Mouse (Mus musculus) forebrain, embryonic 13.5 days (tissue): ENCODE results near the gene Hepacam. TPM values are rescaled to one million over a fixed set of nuclear protein-coding genes. Genes with fewer than 3 reads are reported as not detected.
A peak's percentile ranks its signal among the peaks of the same experiment; 100 is the strongest.

Experiments
- ATAC-seq: fragments of 200-750 bp; cut with Nextera tagmentation; 2 replicates; pipeline ENCODE4 v1.8.0; 2017
- H3K27ac ChIP-seq: fragments of 300-500 bp; sonication (generic); 2 replicates; pipeline ENCODE4 v1.5.1; 2015; ENCODE audit warnings: inconsistent platforms, mild to moderate bottlenecking, moderate library complexity
- H3K27me3 ChIP-seq: fragments of 300-500 bp; sonication (generic); 2 replicates; pipeline ENCODE4 v1.6.1; 2015; ENCODE audit warnings: mild to moderate bottlenecking, inconsistent platforms
- H3K36me3 ChIP-seq: fragments of 300-500 bp; sonication (generic); 2 replicates; pipeline ENCODE4 v1.6.1; 2015; ENCODE audit warnings: mild to moderate bottlenecking, inconsistent platforms; ENCODE audit not compliant: poor library complexity, severe bottlenecking
- H3K4me1 ChIP-seq: fragments of 300-500 bp; sonication (generic); 2 replicates; pipeline ENCODE4 v1.6.1; 2015; ENCODE audit warnings: inconsistent platforms
- H3K4me2 ChIP-seq: fragments of 300-500 bp; sonication (generic); 2 replicates; pipeline ENCODE4 v1.6.1; 2015; ENCODE audit warnings: inconsistent platforms, mild to moderate bottlenecking, moderate library complexity
- H3K4me3 ChIP-seq: fragments of 300-500 bp; sonication (generic); 2 replicates; pipeline ENCODE4 v1.5.1; 2015; ENCODE audit warnings: mild to moderate bottlenecking, inconsistent platforms
- H3K9ac ChIP-seq: fragments of 300-500 bp; sonication (generic); 2 replicates; pipeline ENCODE4 v1.6.1; 2015; ENCODE audit warnings: mild to moderate bottlenecking, inconsistent platforms
- H3K9me3 ChIP-seq: fragments of 300-500 bp; sonication (generic); replicated peaks from 2 replicates; pipeline ENCODE4 v1.6.1; 2016; ENCODE audit warnings: inconsistent platforms
- WGBS: fragments of 180-500 bp; shearing (Covaris S2); methylation state at CpG from one replicate; pipeline ENCODE4 v1.1.7; 2015; 5-methylcytosine and 5-hydroxymethylcytosine counted together
- polyA plus RNA-seq: library from polyadenylated mRNA; unstranded; fragments of >200 nt; fragmentation: Nextera tagmentation; extraction: Ambion mirVana; gene quantifications from 2 replicates; pipeline ENCODE4 v1.2.1, GENCODE M21; 2015

Hepacam gene
- polyA plus RNA-seq = 0.44 and 0.49 TPM in 2 replicates

DNA sequence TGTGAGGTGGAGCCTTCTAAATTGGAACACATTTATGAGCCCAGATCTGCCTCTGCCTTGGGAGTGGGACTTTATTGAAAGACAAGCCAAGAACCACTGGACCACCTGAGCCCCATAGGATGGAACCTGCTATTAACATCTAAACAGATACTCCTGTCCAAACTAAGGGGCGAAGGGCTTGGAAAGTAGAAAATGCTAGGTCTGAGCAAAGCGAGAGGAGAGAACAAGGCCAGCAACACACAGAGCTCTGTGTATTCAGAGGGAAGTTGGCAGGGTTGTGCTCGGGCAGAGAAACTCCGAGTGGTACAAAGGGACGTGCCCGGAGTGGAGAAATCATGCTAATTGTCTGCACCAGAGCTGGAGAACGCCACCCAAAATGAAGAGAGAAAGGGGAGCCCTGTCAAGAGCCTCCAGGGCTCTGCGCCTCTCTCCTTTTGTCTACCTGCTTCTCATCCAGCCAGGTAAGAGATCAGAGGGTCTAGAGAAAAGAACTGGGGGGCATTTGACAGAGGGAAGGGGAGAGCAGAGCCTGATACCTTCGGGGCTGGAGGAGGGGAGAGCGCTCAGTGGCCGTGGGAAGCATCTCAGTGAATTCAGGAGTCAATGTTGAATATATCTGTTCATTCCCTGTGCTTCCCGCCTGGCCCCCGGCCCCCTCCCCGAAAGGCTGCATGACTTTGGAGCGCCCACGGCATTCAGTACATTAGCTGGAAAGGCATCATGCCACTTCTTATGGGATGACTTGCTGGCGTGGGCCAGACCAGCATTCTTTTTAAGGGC is at the start of gene Hepacam:
Hepacam (plus strand) TSS at position 51 of the 780 bp plus-strand sequence.
- 0 out of 2 replicates have a peak, but pooled peaks have one; percentile 41 for ATAC-seq
- no peak within 1 kb of the TSS for H3K27ac ChIP-seq

DNA sequence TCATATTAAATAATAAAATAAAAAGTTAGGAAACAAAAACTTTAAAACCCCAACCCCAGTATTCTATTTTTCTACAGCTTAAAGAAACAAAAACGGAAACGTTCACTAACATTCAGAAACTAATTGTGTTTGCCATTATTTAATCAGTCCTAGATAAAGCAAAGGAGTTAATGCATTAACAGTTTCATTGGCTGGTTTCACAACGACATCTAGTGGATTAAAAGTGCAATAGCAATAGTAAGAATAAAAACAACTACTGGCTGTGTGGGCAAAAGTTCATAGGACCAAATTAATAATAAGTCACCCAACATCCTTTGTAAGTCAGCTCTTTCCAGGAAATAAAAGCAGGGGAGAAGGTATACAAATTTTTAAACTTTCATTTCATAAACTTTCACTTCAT is 37.7 kb upstream of the Hepacam start:
- Histone ChIP-seq H3K4me2 (no peak overlapping the region), H3K9ac (no peak overlapping the region), H3K36me3 (no peaks in the 10 kb centered on the region), H3K27ac (no peak overlapping the region), H3K27me3 (no peaks in the 10 kb centered on the region), H3K9me3 (no peaks in the 10 kb centered on the region), H3K4me3 (no peak overlapping the region), H3K4me1 (no peaks in the 10 kb centered on the region)
- no peak for ATAC-seq
- 44% methylated on average over 3 of the region's 3 CpGs for WGBS

More for the DNA sequence above, at the start of gene Hepacam:
- Histone ChIP-seq H3K4me2 (no peak within 1 kb of the TSS), H3K4me3 (no peak within 1 kb of the TSS), H3K4me1 (no peaks in the 10 kb centered on the region), H3K36me3 (no peaks in the 10 kb centered on the region), H3K27me3 (no peaks in the 10 kb centered on the region), H3K9ac (no peak within 1 kb of the TSS), H3K9me3 (no peaks in the 10 kb centered on the region)
- 81% methylated on average over 17 of the region's 17 CpGs for WGBS

DNA sequence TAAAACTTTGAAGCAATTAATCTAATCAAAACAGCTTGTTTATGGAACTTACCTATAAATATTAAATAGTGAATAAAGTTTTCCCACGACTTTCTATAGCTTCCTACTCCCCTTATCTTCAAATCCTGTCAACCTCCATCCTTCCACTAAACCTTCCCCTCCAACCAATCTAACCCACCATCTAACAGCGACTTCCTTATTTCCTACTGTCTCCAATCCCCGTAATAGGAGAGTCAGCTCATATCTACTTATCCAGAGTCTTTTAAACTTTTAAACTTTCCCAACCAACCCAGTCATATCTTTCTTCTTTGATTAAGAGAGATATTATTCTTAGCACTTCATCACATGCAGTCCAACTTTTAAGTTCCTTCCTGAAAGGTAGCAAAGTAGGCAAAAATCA is 21.7 kb upstream of the Hepacam start:
- H3K27me3 ChIP-seq = no peaks in the 10 kb centered on the region
- no peak for ATAC-seq
- H3K4me2 ChIP-seq = no peak overlapping the region
- H3K27ac ChIP-seq = no peak overlapping the region
- H3K36me3 ChIP-seq = 0 out of 2 replicates have a peak, but pooled peaks cover 6% of the 10 kb centered on the region
- H3K4me1 ChIP-seq = peaks cover 14% of the 10 kb centered on the region
- H3K9me3 ChIP-seq = no peaks in the 10 kb centered on the region
- H3K9ac ChIP-seq = no peak overlapping the region
- 87% methylated on average over 3 of the region's 3 CpGs for WGBS
- no peak overlapping the region for H3K4me3 ChIP-seq

DNA sequence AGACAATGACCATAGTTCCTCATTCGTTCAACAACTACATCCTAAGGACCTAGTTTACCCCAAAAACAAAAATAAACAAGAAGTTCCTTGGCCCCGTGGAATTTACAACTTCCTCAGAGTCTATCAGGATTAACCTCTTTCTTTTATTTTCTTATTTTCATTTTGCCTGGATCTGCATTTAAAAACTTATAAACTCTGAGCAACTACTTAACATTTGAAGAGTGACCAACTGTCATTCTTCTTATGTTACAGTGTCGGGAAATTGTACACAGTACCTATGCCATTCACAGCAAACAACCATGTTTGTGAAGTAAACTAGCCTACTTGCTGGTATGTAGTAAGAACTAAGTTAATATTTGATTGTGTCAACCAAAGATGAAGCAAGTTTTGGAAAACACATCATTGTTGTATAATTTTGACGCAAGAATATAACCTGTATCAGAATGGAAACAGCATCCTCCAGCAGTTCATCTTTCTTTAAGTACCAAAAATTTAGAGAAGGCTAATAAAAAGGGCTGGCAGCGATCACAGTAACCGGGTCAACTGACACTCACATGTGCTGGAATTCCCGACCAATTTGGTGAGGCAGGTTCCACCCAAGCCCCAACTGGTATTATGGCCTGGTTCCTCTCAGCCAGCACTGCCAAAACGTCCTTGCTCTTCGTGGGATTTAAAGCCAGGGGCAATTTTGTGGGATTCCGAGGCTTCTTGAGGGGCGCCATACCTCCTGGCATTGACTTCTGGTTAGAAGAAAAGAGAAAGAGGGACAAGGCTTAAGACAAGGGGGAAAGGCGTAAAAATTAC is 19.8 kb upstream of the Hepacam start:
- peak overlapping the region; percentile 77 for H3K4me3 ChIP-seq
- peak overlapping the region; percentile 88 for H3K27ac ChIP-seq
- peak overlapping the region; percentile 87 for H3K9ac ChIP-seq
- 24% methylated on average over 12 of the region's 12 CpGs for WGBS
- H3K4me1 ChIP-seq = peaks cover 14% of the 10 kb centered on the region
- H3K36me3 ChIP-seq = 0 out of 2 replicates have a peak, but pooled peaks cover 6% of the 10 kb centered on the region
- H3K4me2 ChIP-seq = peak overlapping the region; percentile 70
- ATAC-seq = peak; percentile 1
- H3K9me3 ChIP-seq = no peaks in the 10 kb centered on the region
- H3K27me3 ChIP-seq = no peaks in the 10 kb centered on the region

DNA sequence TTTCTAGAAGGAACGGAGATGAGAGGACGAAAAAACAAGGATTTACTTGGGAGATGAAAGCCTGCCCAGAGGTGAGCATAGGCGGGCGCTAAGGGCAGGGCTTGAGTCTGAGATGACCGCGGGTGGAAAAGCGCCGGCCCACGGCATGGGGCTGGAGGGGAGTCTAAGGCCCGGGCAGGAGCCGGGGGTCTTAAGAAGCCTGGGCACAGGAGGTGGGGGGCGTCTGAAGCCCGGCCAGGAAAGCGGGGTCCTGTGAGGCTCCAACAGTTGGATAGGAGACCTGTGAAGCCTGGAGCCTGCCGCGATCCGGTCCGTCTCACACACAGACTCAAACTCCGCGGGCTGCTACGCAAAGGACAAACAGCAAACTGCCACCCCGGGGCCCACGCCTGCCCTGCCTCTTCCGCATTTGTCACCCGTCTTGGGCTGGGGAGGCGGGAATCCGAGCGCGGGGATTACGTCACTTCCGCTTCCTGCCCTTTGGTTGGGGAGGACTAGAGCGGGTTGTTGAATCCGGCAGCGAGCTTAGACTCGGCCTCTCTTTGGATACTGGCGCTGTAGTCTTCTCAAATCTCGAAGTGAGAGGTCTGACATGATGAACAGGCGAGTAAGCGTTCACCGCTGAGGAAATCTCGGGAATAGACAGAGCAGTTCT is 19.0 kb upstream of the Hepacam start, which contains the start of gene Ccdc15:
Ccdc15 (minus strand) TSS at position 445 of the 655 bp plus-strand sequence.
- 0 out of 2 replicates have a peak, but pooled peaks cover 6% of the 10 kb centered on the region for H3K36me3 ChIP-seq
- H3K4me2 ChIP-seq = peak within 1 kb of the TSS; percentile 70
- no peaks in the 10 kb centered on the region for H3K9me3 ChIP-seq
- H3K4me1 ChIP-seq = peaks cover 14% of the 10 kb centered on the region
- H3K4me3 ChIP-seq = peak within 1 kb of the TSS; percentile 77
- peak; percentile 99 for ATAC-seq
- peak within 1 kb of the TSS; percentile 87 for H3K9ac ChIP-seq
- H3K27ac ChIP-seq = peak within 1 kb of the TSS; percentile 88
- H3K27me3 ChIP-seq = no peaks in the 10 kb centered on the region
- WGBS = under 1% methylated on average over 41 of the region's 41 CpGs

DNA sequence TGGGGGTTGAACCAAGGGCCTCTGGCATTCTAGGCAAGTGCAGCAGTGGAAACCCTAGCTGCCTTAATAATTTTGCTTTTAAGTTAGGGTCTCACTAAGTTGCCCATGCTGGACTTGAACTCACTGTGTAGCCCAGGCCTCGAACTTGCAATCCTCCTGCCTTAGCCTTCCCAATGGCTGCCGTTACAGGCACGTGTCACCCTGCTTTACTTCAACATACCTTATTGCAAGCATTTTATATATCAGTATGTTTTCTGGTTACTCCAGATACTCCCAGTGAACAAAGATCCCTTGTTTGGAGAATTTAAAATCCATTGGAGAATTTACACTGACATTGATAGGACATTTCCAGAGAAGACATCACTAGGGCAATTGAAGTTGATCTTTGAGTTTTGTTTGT is 18.1 kb upstream of the Hepacam start:
- no peak for ATAC-seq
- Histone ChIP-seq H3K27me3 (no peaks in the 10 kb centered on the region), H3K27ac (peak overlapping the region; percentile 88), H3K4me1 (peaks cover 14% of the 10 kb centered on the region), H3K9me3 (no peaks in the 10 kb centered on the region), H3K4me2 (peak overlapping the region; percentile 70), H3K9ac (peak overlapping the region; percentile 87), H3K4me3 (peak overlapping the region; percentile 77), H3K36me3 (0 out of 2 replicates have a peak, but pooled peaks cover 3% of the 10 kb centered on the region)
- 95% methylated on average over 3 of the region's 3 CpGs for WGBS

DNA sequence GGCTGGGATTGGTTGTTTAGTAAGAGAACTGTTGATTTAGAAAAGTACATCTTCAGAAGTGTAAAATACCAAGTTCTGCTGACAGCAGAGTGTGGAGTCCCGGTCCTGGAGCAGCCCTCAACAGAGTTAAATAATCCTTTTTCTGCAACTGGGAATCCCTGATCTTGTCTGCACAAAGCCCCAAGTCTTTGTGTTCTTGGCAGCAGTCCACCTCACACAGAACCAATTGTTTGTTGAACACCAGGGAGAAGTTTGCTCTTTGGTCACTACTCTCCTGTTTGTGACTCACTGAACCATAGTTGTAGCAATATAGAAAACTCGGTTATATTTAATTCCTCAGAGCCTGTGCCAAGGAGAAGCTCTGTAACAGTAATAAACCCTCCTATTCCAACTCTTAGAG is 15.9 kb upstream of the Hepacam start:
- Histone ChIP-seq H3K27ac (no peak overlapping the region), H3K4me2 (no peak overlapping the region), H3K9ac (no peak overlapping the region), H3K4me3 (no peak overlapping the region), H3K9me3 (no peaks in the 10 kb centered on the region), H3K36me3 (no peaks in the 10 kb centered on the region), H3K27me3 (no peaks in the 10 kb centered on the region), H3K4me1 (peaks cover 14% of the 10 kb centered on the region)
- no peak for ATAC-seq
- 49% methylated on average over 2 of the region's 2 CpGs for WGBS

DNA sequence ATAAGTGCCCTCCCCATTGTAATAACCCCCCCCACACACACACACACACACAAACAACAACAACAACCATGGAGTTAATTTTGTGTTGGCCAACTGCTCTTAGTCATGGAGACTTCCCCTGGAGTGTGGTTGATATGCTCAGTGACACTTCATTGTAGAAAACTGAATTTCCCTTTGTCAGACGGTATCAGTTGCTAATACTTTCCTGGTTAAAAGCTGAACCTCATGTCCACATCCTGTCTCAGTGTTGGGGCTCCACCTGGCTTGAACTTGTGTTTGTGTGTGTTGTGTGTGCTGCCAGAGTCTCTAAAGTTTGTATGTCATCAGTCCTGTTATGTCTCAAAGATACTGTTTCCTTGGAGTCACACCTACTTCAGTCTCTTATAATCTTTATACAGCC is 12.7 kb upstream of the Hepacam start:
- H3K4me1 ChIP-seq = peaks cover 14% of the 10 kb centered on the region
- ATAC-seq = no peak
- no peak overlapping the region for H3K9ac ChIP-seq
- no peaks in the 10 kb centered on the region for H3K27me3 ChIP-seq
- H3K4me2 ChIP-seq = no peak overlapping the region
- no peaks in the 10 kb centered on the region for H3K36me3 ChIP-seq
- H3K4me3 ChIP-seq = no peak overlapping the region
- 63% methylated on average over 1 of the region's 1 CpGs for WGBS
- no peaks in the 10 kb centered on the region for H3K9me3 ChIP-seq
- no peak overlapping the region for H3K27ac ChIP-seq

DNA sequence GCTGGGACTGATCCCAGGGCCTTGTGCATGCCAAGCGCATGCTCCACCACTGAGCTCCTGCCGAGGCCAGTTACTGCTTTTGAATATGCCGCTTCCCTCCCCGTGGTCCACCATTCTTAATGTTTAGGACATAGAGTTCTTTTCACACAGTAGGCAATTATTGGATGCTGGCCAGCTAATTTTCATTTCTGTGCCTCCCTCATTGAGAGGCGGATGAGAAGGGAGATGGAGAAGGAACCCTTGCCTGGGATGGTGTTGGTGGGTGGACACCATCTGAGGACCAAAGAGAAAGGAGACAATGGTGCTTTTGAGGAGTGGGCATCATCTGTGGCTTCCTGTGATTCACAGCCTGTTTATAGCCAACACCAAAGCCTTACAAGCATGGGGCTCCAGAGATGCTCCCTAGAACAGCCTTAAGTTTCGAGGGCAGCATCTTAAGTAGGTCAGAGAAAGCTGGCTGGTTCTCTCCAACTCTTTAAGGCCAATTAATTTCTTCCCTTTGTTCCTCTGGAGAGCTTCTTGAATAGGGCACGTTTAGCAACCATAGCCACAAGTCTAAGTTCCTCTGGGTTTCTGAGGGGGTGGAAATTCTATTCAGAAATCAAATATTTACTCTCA is 8.3 kb upstream of the Hepacam start:
- ATAC-seq = peak; percentile 82
- Histone ChIP-seq H3K4me1 (peaks cover 27% of the 10 kb centered on the region), H3K9ac (no peak overlapping the region), H3K27ac (peak overlapping the region; percentile 88), H3K4me3 (no peak overlapping the region), H3K36me3 (no peaks in the 10 kb centered on the region), H3K4me2 (peak overlapping the region; percentile 30), H3K27me3 (no peaks in the 10 kb centered on the region), H3K9me3 (no peaks in the 10 kb centered on the region)
- WGBS = 14% methylated on average over 7 of the region's 7 CpGs

DNA sequence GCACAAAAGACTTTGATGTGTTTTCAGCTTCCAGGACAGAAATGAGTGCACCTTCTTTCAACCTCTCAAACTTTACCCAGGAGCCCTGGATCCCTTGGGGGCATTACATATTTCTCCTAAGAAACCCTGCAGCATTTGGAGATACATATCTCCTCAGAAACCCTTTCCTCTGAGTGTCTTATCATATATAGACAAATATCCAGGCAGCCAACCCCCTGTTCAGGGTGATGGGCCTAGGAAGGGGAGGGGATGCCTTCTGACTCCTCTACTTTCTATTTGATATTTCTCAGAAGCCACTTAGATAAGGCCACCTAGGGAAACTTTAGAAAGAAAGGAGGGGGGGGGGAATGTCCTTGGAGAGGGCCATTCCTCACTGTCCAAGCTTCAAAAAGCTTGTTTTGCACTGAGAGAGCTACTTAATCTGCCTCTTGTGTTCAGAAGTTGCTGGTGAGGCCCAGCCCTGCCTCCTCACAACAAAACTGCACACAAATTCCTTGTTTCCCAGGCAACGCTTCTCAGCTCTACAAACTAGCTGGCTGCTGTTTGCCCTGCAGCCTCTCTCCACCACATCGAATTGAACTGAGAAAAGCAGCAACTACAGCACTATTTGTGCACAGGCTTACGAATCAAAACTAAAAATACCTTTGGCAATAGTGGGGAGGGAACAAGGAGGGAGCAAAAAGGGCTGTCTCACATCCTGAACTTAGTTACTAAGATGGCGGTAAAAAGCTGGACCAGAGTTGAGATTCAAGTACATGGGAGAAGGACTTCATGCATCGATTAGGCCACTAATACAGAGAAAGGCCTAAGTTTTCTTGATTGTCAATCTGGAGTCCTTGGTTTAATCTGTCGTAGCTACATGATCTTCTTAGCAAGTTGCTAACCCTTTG is 7.6 kb upstream of the Hepacam start:
- Histone ChIP-seq H3K9ac (no peak overlapping the region), H3K27ac (peak overlapping the region; percentile 88), H3K9me3 (no peaks in the 10 kb centered on the region), H3K36me3 (no peaks in the 10 kb centered on the region), H3K4me2 (peak overlapping the region; percentile 22), H3K27me3 (no peaks in the 10 kb centered on the region), H3K4me1 (peaks cover 27% of the 10 kb centered on the region), H3K4me3 (no peak overlapping the region)
- ATAC-seq = peak; percentile 84
- WGBS = 5% methylated on average over 6 of the region's 6 CpGs

DNA sequence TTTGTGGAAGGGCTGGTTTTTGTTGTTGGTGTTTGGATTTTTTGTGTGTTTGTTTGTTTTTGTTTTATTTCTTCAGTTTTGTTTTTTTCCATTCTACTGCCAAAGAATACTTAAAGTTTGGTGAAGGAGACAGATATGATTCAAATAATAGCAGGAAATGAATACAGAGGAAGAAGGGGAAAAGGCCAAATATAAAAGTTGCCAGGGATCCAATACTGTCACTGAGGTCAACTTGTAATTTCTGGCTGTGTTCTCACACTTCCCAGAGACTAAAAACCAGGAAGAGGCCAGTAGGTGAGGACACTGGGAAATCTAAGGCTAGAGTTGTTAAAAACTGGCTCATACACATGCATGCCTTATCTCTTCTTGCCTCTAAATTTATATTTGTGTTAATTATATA is 5.1 kb upstream of the Hepacam start:
- no peaks in the 10 kb centered on the region for H3K9me3 ChIP-seq
- no peak overlapping the region for H3K4me2 ChIP-seq
- ATAC-seq = no peak
- H3K4me1 ChIP-seq = peaks cover 27% of the 10 kb centered on the region
- H3K27ac ChIP-seq = no peak overlapping the region
- no peaks in the 10 kb centered on the region for H3K27me3 ChIP-seq
- H3K9ac ChIP-seq = no peak overlapping the region
- no peak overlapping the region for H3K4me3 ChIP-seq
- H3K36me3 ChIP-seq = no peaks in the 10 kb centered on the region
